Mouse (Mus musculus) stomach, embryonic 16.5 days (tissue): ENCODE measurements at regions not wholly inside any gene's neighbourhood (a gene's known extent, or its start where the extent isn't known, plus 50 kb on each side); places are given as distances from the start of the nearest gene placed in this dataset.

Source experiments
- ATAC-seq: fragments of 200-750 bp; cut with Nextera tagmentation; 2 replicates; pipeline ENCODE4 v1.8.0; 2017; ENCODE audit warnings: moderate number of reproducible peaks, moderate TSS enrichment; ENCODE audit not compliant: insufficient read depth, low FRiP score
- H3K27ac ChIP-seq: fragments of 300-500 bp; sonication (generic); 2 replicates; pipeline ENCODE4 v1.5.1; 2014; ENCODE audit warnings: low read length
- H3K27me3 ChIP-seq: fragments of 300-500 bp; sonication (generic); 2 replicates; pipeline ENCODE4 v1.6.1; 2014; ENCODE audit warnings: low read length, control low read depth, mixed read lengths; ENCODE audit not compliant: control insufficient read depth, insufficient read depth
- H3K36me3 ChIP-seq: fragments of 300-500 bp; sonication (generic); 2 replicates; pipeline ENCODE4 v1.6.1; 2014; ENCODE audit warnings: low read length; ENCODE audit not compliant: control insufficient read depth, insufficient read depth
- H3K4me1 ChIP-seq: fragments of 300-500 bp; sonication (generic); 2 replicates; pipeline ENCODE4 v1.6.1; 2014; ENCODE audit warnings: low read length, control low read depth, mixed read lengths; ENCODE audit not compliant: control insufficient read depth, insufficient read depth
- H3K4me2 ChIP-seq: fragments of 300-500 bp; sonication (generic); 2 replicates; pipeline ENCODE4 v1.6.1; 2014; ENCODE audit warnings: low read depth, low read length, mixed read lengths
- H3K4me3 ChIP-seq: fragments of 300-500 bp; sonication (generic); replicated peaks from 2 replicates; pipeline ENCODE4 v1.5.1; 2014; ENCODE audit warnings: mild to moderate bottlenecking, low read length
- H3K9ac ChIP-seq: fragments of 300-500 bp; sonication (generic); 2 replicates; pipeline ENCODE4 v1.6.1; 2014; ENCODE audit warnings: low read length
- H3K9me3 ChIP-seq: fragments of 300-500 bp; sonication (generic); replicated peaks from 2 replicates; pipeline ENCODE4 v1.6.1; 2016; ENCODE audit warnings: low read length, control low read depth; ENCODE audit not compliant: control insufficient read depth
- WGBS: fragments of 180-500 bp; shearing (Covaris S2); extraction: QIAGEN DNeasy Blood & Tissue Kit; methylation state at CpG from one replicate; pipeline ENCODE4 v1.1.7; 2014; 5-methylcytosine and 5-hydroxymethylcytosine counted together

DNA sequence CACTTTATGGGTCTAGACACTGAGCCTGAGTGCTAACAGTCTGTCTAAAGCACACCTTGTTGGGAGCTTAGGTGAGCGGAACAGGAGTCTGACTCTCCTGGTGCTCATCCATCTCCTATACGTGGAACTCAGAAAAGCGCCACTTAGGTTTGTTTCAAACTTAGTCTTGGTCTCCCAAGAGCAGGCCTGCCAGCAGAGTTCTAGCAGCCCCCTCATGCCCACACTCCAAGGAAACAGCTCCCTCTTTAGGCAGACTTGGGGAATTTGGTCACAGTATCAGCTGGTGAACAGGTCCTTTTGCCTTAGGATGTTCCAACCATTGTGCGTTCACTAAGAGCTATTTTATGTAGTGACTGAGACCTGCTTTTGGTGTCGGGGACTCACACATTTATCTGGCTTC, 173.0 kb upstream of the Ado start:
- Histone ChIP-seq H3K9ac (no peak overlapping the region), H3K4me2 (no peak overlapping the region), H3K27me3 (no peaks in the 10 kb centered on the region), H3K4me1 (no peaks in the 10 kb centered on the region), H3K36me3 (no peaks in the 10 kb centered on the region), H3K4me3 (no peak overlapping the region), H3K27ac (no peak overlapping the region), H3K9me3 (no peaks in the 10 kb centered on the region)
- 35% methylated on average over 5 of the region's 5 CpGs for WGBS
- no peak for ATAC-seq

- H3K36me3 ChIP-seq, result no peaks in the 10 kb centered on the region
- H3K9me3 ChIP-seq, result no peaks in the 10 kb centered on the region
- no peaks in the 10 kb centered on the region for H3K4me1 ChIP-seq
- H3K27ac ChIP-seq, result no peak overlapping the region
- 78% methylated on average over 7 of the region's 7 CpGs for WGBS
- H3K4me3 ChIP-seq, result no peak overlapping the region
- no peaks in the 10 kb centered on the region for H3K27me3 ChIP-seq
- ATAC-seq, result no peak
- H3K4me2 ChIP-seq, result no peak overlapping the region
- H3K9ac ChIP-seq, result no peak overlapping the region
These were observed 168.8 kb upstream of the Ado start for GRCm38 (mm10) chr10:67717506-67717905.

DNA sequence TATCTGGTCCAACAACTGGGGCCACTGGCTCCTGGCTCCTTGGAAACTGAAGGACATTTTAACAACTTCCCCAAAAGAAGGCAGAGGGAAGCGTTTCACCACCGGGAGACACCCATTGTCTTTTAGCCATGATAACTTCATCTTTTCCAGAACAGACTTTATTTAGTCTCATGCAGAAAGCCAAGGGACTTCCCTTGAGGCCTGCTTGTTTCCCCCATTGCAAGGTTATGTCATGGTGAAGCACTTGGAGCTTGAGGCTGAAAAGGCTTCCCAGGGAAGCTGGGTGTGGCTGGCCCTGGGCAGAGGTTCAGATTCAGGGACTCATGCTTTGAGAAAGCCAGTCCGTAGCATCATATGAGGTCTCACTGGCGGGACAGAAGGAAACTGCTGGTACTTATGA, 166.3 kb upstream of the Ado start:
- 79% methylated on average over 4 of the region's 4 CpGs for WGBS
- H3K9ac ChIP-seq, result no peak overlapping the region
- H3K27me3 ChIP-seq, result no peaks in the 10 kb centered on the region
- H3K4me1 ChIP-seq, result no peaks in the 10 kb centered on the region
- no peak overlapping the region for H3K4me2 ChIP-seq
- H3K27ac ChIP-seq, result no peak overlapping the region
- ATAC-seq, result no peak
- no peaks in the 10 kb centered on the region for H3K36me3 ChIP-seq
- no peak overlapping the region for H3K4me3 ChIP-seq
- no peaks in the 10 kb centered on the region for H3K9me3 ChIP-seq

- WGBS, result 76% methylated on average over 10 of the region's 10 CpGs
- no peak overlapping the region for H3K4me3 ChIP-seq
- H3K9me3 ChIP-seq, result no peaks in the 10 kb centered on the region
- no peaks in the 10 kb centered on the region for H3K4me1 ChIP-seq
- H3K36me3 ChIP-seq, result no peaks in the 10 kb centered on the region
- H3K27me3 ChIP-seq, result no peaks in the 10 kb centered on the region
- H3K9ac ChIP-seq, result no peak overlapping the region
- H3K4me2 ChIP-seq, result no peak overlapping the region
- H3K27ac ChIP-seq, result no peak overlapping the region
- no peak for ATAC-seq
These were observed 164.3 kb upstream of the Ado start for GRCm38 (mm10) chr10:67713098-67713497.

DNA sequence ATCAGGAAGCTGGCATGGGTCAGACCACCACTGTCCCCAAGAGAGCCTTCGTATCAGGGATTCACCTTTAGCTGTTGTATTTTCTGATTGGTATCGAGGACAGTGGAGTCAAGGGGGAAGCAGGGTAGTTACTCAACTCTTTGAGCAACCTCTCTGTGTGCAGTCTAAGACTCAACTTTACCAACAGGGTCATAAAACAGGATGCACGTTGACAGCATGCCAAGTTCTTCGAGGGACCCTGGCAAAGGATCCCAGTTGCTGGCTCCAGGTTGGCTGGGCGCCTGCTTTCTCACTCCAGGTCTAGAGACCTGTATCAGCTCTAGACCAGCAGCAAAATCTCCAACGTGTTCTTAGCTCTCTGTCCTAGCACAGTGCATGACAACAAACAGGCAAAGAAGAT, 163.9 kb upstream of the Ado start:
- Histone ChIP-seq H3K27ac (no peak overlapping the region), H3K9ac (no peak overlapping the region), H3K9me3 (no peaks in the 10 kb centered on the region), H3K27me3 (no peaks in the 10 kb centered on the region), H3K4me1 (no peaks in the 10 kb centered on the region), H3K4me3 (no peak overlapping the region), H3K4me2 (no peak overlapping the region), H3K36me3 (no peaks in the 10 kb centered on the region)
- ATAC-seq, result no peak
- 73% methylated on average over 6 of the region's 6 CpGs for WGBS

DNA sequence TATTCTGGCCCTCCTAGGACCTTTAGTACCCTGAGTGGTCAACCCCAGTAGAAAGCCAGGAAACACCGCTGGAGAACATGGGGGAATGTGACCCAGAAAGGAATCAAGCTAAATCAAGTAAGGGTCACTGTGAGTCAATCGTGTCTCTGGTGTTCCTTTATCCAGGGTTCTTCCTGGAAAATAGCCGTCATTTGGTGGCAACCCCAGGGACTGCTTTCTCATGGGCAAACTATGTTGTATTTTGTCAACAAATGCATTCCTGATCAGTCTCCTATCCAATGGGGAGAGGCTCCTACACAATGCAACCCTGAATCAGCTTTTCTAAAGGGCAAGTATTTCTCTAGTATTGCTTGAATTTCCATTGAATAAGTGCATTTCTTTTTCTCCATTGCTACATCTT, 163.2 kb upstream of the Ado start:
- WGBS, result 86% methylated on average over 3 of the region's 3 CpGs
- H3K27ac ChIP-seq, result no peak overlapping the region
- H3K27me3 ChIP-seq, result no peaks in the 10 kb centered on the region
- H3K36me3 ChIP-seq, result no peaks in the 10 kb centered on the region
- no peaks in the 10 kb centered on the region for H3K9me3 ChIP-seq
- ATAC-seq, result no peak
- no peak overlapping the region for H3K4me2 ChIP-seq
- H3K9ac ChIP-seq, result no peak overlapping the region
- no peak overlapping the region for H3K4me3 ChIP-seq
- H3K4me1 ChIP-seq, result no peaks in the 10 kb centered on the region

- WGBS, result 57% methylated on average over 7 of the region's 7 CpGs
- H3K9ac ChIP-seq, result no peak overlapping the region
- H3K4me3 ChIP-seq, result no peak overlapping the region
- no peak overlapping the region for H3K27ac ChIP-seq
- H3K27me3 ChIP-seq, result no peaks in the 10 kb centered on the region
- no peaks in the 10 kb centered on the region for H3K9me3 ChIP-seq
- H3K4me1 ChIP-seq, result no peaks in the 10 kb centered on the region
- H3K4me2 ChIP-seq, result no peak overlapping the region
- H3K36me3 ChIP-seq, result no peaks in the 10 kb centered on the region
- no peak for ATAC-seq
These were observed 157.7 kb upstream of the Ado start for GRCm38 (mm10) chr10:67706436-67706835.

GRCm38 (mm10) chr10:67702783-67703455, 154.2 kb upstream of the Ado start:
- ATAC-seq, result no peak
- H3K36me3 ChIP-seq, result no peaks in the 10 kb centered on the region
- H3K27me3 ChIP-seq, result no peaks in the 10 kb centered on the region
- no peaks in the 10 kb centered on the region for H3K9me3 ChIP-seq
- H3K4me1 ChIP-seq, result no peaks in the 10 kb centered on the region
- H3K4me2 ChIP-seq, result no peak overlapping the region
- no peak overlapping the region for H3K9ac ChIP-seq
- H3K4me3 ChIP-seq, result no peak overlapping the region
- H3K27ac ChIP-seq, result no peak overlapping the region
- whole genome bisulfite sequencing, result 69% methylated on average over 9 of the region's 9 CpGs

DNA sequence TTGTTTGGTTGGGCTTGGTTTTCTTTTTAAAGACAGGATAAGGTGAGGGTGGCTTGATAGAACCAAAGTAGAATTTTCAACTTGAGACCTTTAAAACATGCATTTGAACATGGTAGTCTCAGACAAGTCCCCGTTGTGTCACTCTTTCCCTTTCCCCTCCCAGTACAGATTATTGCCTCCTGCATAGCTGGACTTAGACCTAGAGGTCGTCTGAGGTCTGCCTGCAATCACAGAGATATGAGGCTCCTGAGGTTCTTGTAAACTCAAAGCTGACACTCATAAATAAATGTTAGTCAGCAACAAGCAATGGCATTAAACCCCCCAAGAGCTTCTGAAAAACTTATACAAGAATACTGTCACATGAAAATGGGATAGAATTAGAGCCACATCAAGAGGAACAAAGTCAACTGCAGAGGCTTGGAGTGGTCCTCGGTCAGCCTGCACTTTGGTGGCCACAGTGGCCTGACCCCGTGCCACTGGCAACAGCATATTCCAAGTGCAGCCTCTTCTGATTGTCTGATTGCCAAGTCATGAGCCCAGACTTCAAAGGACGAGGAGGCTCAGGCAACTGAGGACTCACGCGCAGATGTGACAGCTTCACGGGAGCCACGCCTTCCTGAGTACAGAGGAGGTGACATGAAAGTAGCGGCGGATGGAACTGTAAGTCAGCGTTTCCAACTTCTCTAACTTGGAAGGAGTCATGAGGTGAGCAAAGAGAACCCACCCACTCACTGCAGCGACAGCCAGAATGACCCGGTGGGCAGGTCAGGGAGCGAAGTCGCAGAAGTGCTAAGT, 148.8 kb upstream of the Ado start:
- H3K9ac ChIP-seq, result no peak overlapping the region
- no peaks in the 10 kb centered on the region for H3K9me3 ChIP-seq
- no peaks in the 10 kb centered on the region for H3K4me1 ChIP-seq
- no peaks in the 10 kb centered on the region for H3K36me3 ChIP-seq
- H3K27me3 ChIP-seq, result no peaks in the 10 kb centered on the region
- ATAC-seq, result no peak
- no peak overlapping the region for H3K4me2 ChIP-seq
- H3K27ac ChIP-seq, result no peak overlapping the region
- 56% methylated on average over 16 of the region's 16 CpGs for WGBS
- no peak overlapping the region for H3K4me3 ChIP-seq
